ENCODE assay signal across 9 mouse cellular contexts in genomic region chr2:157914889-157915517, GRCm38 (mm10). TPM values are rescaled to one million over a fixed set of nuclear protein-coding genes. Genes with fewer than 3 reads are reported as not detected.
DNase-seq lines count a peak whose midpoint lies in the region; ATAC-seq and TF ChIP-seq lines count a peak whose summit lies in the region.
"Had no signal": no experiment of that assay in that cellular context is flagged by ENCODE, and none has a peak within 500 bp of the region (broad histone marks: within the 10 kb centered on the region; RNA-seq: fewer than 3 reads in every experiment).

No protein-coding gene starts in this region.

- WGBS in forebrain, postnatal 0 days, result 23% methylated on average over 43 of the region's 43 CpGs
- WGBS in limb, embryonic 10.5 days, result 40% methylated on average over 43 of the region's 43 CpGs

- peak overlapping the region; percentile 70 for H3K9ac ChIP-seq in forebrain, postnatal 0 days

- H3K27me3 ChIP-seq in forebrain, postnatal 0 days (ENCODE audit: insufficient read depth, low read length), result peaks cover 5% of the 10 kb centered on the region
- H3K27me3 ChIP-seq in limb, embryonic 10.5 days (ENCODE audit: low read depth, poor library complexity, severe bottlenecking), result peaks cover 65% of the 10 kb centered on the region

- DNase-seq in retina, postnatal 1 day, result peak; percentile 26
- no peak for DNase-seq in retina, embryonic 14.5 days (ENCODE audit: low spot score)
- DNase-seq in forebrain, postnatal 0 days, result peak; percentile 64
- DNase-seq in limb, embryonic 10.5 days (ENCODE audit: low spot score), result no peak
- peak; percentile 65 for DNase-seq in right cerebral cortex, postnatal 4 days
- no peak for DNase-seq in urinary bladder, postnatal 36 days (ENCODE audit: low spot score in 2 of 2)
- DNase-seq in embryo, embryonic 10 days (ENCODE audit: low spot score), result no peak

- TF ChIP-seq CTCF in forebrain, postnatal 0 days (IDR thresholded peaks at IDR 0.05; ENCODE audit: low read depth), result peak; percentile 51

- no peaks in the 10 kb centered on the region for H3K36me3 ChIP-seq in forebrain, postnatal 0 days (ENCODE audit: insufficient read depth)
- H3K36me3 ChIP-seq in limb, embryonic 10.5 days, result no peaks in the 10 kb centered on the region

- H3K4me1 ChIP-seq in forebrain, postnatal 0 days (ENCODE audit: insufficient read depth), result 0 out of 2 replicates have a peak, but pooled peaks cover 3% of the 10 kb centered on the region
- H3K4me1 ChIP-seq in limb, embryonic 10.5 days, result peaks cover 15% of the 10 kb centered on the region

- ATAC-seq in forebrain, postnatal 0 days, result peak; percentile 30

- H3K9me3 ChIP-seq in forebrain, postnatal 0 days (ENCODE audit: low read length), result no peaks in the 10 kb centered on the region
- H3K9me3 ChIP-seq in limb, embryonic 10.5 days (replicated peaks), result no peaks in the 10 kb centered on the region

- peak overlapping the region; percentile 62; the same call in 1 of the 2 replicates for H3K27ac ChIP-seq in forebrain, postnatal 0 days (ENCODE audit: low read depth, low read length)
- H3K27ac ChIP-seq in limb, embryonic 10.5 days, result no peak overlapping the region

- peak overlapping the region; percentile 69 for H3K4me2 ChIP-seq in forebrain, postnatal 0 days (ENCODE audit: low read depth)

- H3K4me3 ChIP-seq in forebrain, postnatal 0 days (ENCODE audit: low read depth, low read length), result peak overlapping the region; percentile 66
- peak overlapping the region; percentile 46 for H3K4me3 ChIP-seq in limb, embryonic 10.5 days
- H3K4me3 ChIP-seq: myocyte had no signal

RNA-seq across cellular contexts. Expression of gene Vstm2l, which starts 0.6 kb away (rescaled TPM):
- 90.0 and 113 TPM in 2 replicates for total RNA-seq in forebrain, postnatal 0 days (2014; rRNA removed)
- polyA plus RNA-seq in forebrain, postnatal 0 days (2015; fragmentation: Nextera tagmentation; extraction: Ambion mirVana), result 21.5 and 25.9 TPM in 2 replicates
- not detected in 2 replicates for polyA plus RNA-seq in limb, embryonic 10.5 days (2016; fragmentation: Nextera tagmentation; extraction: Ambion mirVana)
- polyA plus RNA-seq: heart, embryonic 16.5 days; myocyte had no signal

Comparison
In these comparisons a context has a peak if more than half of its experiments do, and no peak if none do; other contexts are left out.
1. DNase-seq: peak in retina, postnatal 1 day (single experiment), forebrain, postnatal 0 days (single experiment) and right cerebral cortex, postnatal 4 days (single experiment); none in retina, embryonic 14.5 days (single experiment), limb, embryonic 10.5 days (single experiment), urinary bladder, postnatal 36 days (0 of 2) and embryo, embryonic 10 days (single experiment).
2. RNA of gene Vstm2l, which starts 0.6 kb away (polyA plus RNA-seq): 21.5 to 25.9 TPM in forebrain, postnatal 0 days; not detected in limb, embryonic 10.5 days; every median in the first group is over 10 times any median in the second.